Mouse (Mus musculus): Measurements from ENCODE around the gene Vwa5b1. TPM values are rescaled to one million over a fixed set of nuclear protein-coding genes. Genes with fewer than 3 reads are reported as not detected.

Gene Vwa5b1
- polyA plus RNA-seq, 1 experiment from 2014 or later = 0.23 TPM

GRCm38 (mm10) chr4:138548124-138548561 lies 87.5 kb downstream of the Vwa5b1 start:
- Histone ChIP-seq H3K4me3 (no peak overlapping the region), H3K9ac (no peak overlapping the region), H3K27ac (no peak overlapping the region), H3K4me2 (replicated peaks) (no peak overlapping the region), H3K4me1 (no peaks in the 10 kb centered on the region), H3K36me3 (no peaks in the 10 kb centered on the region), H3K27me3 (peaks cover 15% of the 10 kb centered on the region), H3K9me3 (no peaks in the 10 kb centered on the region)
- 20% methylated on average over 10 of the region's 10 CpGs for WGBS
- ATAC-seq (ENCODE audit: insufficient number of reproducible peaks, insufficient read depth, low FRiP score, low TSS enrichment) = no peak

DNA sequence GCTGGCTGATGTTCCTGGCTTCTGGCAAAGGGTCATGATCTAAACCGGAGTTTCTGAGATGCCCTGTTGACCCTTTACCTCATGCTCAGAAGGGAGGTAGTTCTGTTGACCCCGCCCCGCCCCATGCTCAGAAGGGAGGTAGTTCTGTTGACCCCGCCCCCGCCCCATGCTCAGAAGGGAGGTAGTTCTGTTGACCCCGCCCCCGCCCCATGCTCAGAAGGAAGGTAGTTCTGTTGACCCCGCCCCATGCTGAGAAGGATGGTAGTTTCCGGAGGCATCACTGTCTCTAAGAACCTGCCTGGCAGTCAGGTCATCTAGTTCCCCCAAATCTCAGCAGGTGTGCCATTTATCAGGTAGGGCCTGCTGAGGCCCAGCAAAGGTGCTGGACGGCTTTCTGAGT lies 88.1 kb downstream of the Vwa5b1 start:
- Histone ChIP-seq H3K4me1 (no peaks in the 10 kb centered on the region), H3K4me2 (replicated peaks) (no peak overlapping the region), H3K27ac (no peak overlapping the region), H3K27me3 (peaks cover 11% of the 10 kb centered on the region), H3K36me3 (no peaks in the 10 kb centered on the region), H3K4me3 (no peak overlapping the region), H3K9ac (no peak overlapping the region), H3K9me3 (no peaks in the 10 kb centered on the region)
- no peak for ATAC-seq (ENCODE audit: insufficient number of reproducible peaks, insufficient read depth, low FRiP score, low TSS enrichment)
- WGBS = 22% methylated on average over 10 of the region's 10 CpGs

- H3K27me3 ChIP-seq = peaks cover 11% of the 10 kb centered on the region
- 58% methylated on average over 6 of the region's 6 CpGs for WGBS
These were observed 88.6 kb downstream of the Vwa5b1 start for GRCm38 (mm10) chr4:138547041-138547440.

DNA sequence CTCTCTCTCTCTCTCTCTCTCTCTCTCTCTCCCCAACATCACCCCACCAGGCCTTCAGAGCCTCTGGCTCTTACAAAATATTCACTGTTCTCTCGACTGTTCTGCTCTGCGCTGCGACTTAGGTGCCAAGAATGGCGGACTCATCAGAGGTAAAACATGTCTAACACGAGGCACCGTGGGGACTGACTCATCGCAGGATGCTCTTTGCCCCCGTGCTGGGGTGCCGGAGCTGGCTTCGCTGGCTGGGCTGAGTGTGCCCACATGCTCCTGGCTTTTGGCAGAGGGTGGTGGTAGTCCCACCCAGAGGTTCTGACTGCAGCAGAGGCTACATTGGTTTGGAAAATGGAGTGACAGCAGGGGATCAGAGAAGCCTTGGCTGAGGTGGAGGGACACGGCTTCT lies 89.4 kb downstream of the Vwa5b1 start:
- peaks cover 11% of the 10 kb centered on the region for H3K27me3 ChIP-seq
- H3K4me2 ChIP-seq (replicated peaks) = no peak overlapping the region
- no peaks in the 10 kb centered on the region for H3K4me1 ChIP-seq
- H3K4me3 ChIP-seq = no peak overlapping the region
- no peak overlapping the region for H3K9ac ChIP-seq
- no peaks in the 10 kb centered on the region for H3K36me3 ChIP-seq
- ATAC-seq (ENCODE audit: insufficient number of reproducible peaks, insufficient read depth, low FRiP score, low TSS enrichment) = no peak
- no peaks in the 10 kb centered on the region for H3K9me3 ChIP-seq
- WGBS = 79% methylated on average over 11 of the region's 11 CpGs
- no peak overlapping the region for H3K27ac ChIP-seq

More at GRCm38 (mm10) chr4:138547041-138547440, 88.6 kb downstream of the Vwa5b1 start:
- Histone ChIP-seq H3K36me3 (no peaks in the 10 kb centered on the region), H3K9ac (no peak overlapping the region), H3K27ac (no peak overlapping the region), H3K9me3 (no peaks in the 10 kb centered on the region), H3K4me1 (no peaks in the 10 kb centered on the region), H3K4me2 (replicated peaks) (no peak overlapping the region), H3K4me3 (no peak overlapping the region)
- no peak for ATAC-seq (ENCODE audit: insufficient number of reproducible peaks, insufficient read depth, low FRiP score, low TSS enrichment)

DNA sequence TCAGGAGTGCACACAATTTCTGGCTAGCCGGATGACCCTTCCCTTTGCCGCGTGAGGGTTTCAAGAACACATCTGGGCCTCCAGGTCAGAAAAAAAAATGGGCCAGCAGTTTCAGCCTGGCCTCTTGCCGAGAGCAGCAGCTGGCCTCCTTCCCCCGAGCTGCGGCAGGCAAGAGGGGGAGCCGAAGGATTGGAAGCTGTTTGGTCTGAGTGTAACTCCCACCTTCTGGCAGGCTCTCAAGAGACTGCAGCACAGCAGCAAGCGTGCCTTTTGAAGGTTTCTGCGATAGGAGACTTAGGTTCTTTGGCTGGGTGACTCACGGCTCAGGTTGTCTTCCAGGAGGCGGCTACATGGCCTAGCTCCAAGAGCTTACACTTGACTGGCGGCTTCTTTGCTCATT lies 92.5 kb downstream of the Vwa5b1 start:
- ATAC-seq (ENCODE audit: insufficient number of reproducible peaks, insufficient read depth, low FRiP score, low TSS enrichment) = no peak
- H3K4me2 ChIP-seq (replicated peaks) = no peak overlapping the region
- WGBS = 58% methylated on average over 12 of the region's 12 CpGs

DNA sequence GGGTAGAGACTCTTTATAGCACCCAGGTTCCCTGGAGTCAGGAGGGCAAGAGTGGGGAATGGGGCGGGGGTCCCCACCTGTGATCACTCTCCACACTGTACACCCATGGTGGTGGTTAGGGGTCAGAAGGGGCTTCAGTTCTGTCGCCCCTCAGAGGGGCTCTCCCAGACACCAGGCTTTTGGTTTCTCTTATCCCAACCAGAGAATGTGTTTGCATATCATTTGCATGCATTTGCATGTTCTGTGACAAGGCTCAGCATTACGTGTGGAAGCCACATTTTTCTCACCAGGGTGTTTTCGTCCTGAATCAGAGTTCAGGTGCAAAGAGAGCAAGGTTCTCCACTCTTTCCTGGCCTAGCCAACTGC lies 97.6 kb downstream of the Vwa5b1 start:
- peaks cover 4% of the 10 kb centered on the region; the same call in 1 of the 2 replicates for H3K9me3 ChIP-seq
- ATAC-seq (ENCODE audit: insufficient number of reproducible peaks, insufficient read depth, low FRiP score, low TSS enrichment) = no peak
- H3K36me3 ChIP-seq = no peaks in the 10 kb centered on the region
- 61% methylated on average over 4 of the region's 4 CpGs for WGBS
- no peaks in the 10 kb centered on the region for H3K4me1 ChIP-seq
- H3K4me2 ChIP-seq (replicated peaks) = no peak overlapping the region
- H3K27ac ChIP-seq = no peak overlapping the region
- no peak overlapping the region for H3K9ac ChIP-seq
- no peak overlapping the region for H3K4me3 ChIP-seq
- H3K27me3 ChIP-seq = no peaks in the 10 kb centered on the region

More for the DNA sequence above, 92.5 kb downstream of the Vwa5b1 start:
- no peak overlapping the region for H3K9ac ChIP-seq
- H3K27ac ChIP-seq = no peak overlapping the region
- no peaks in the 10 kb centered on the region for H3K36me3 ChIP-seq
- no peaks in the 10 kb centered on the region for H3K9me3 ChIP-seq
- no peak overlapping the region for H3K4me3 ChIP-seq
- peaks cover 3% of the 10 kb centered on the region; the same call in 1 of the 2 replicates for H3K27me3 ChIP-seq
- H3K4me1 ChIP-seq = no peaks in the 10 kb centered on the region

DNA sequence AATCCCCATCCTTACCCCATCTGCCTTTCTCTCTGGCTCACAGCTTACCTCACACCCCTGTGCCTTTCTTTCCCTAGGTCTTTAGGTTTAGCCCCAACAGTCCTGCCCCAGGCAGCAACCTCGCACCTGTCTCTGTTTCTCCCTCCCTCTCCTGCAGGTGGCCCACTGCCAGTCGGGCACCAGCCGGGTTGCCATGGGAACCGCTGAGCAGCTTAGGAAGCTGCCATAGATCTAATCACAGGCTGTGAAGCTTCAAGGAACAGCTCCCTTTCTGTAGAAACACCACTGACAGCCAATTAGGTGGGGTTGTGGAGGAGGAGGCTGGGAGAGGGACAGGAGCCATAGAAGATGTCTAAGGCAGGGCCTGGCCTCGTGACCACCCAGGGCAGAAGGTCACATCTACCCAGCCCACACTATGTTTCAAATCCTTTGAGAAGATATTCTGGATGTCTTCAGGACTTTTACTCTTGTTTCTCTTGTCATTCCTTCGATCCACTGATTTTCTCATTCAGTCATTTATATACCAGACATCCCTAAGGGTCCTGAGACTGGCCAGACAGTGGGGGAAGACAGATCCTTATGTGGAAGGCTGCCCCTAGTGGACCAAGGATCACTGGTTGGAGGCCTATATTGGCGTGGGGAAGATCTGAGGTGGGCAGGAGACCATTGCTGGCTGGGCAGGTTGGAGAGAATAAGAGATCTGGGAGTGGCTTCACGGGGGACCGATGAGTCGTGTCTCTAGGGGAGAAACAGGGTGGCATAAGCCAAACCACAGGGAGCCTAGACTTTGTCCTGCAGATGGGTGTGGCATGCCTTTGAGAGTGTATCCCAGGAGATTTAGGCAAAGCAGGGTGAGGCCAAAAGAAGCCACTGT lies 98.2 kb downstream of the Vwa5b1 start:
- Histone ChIP-seq H3K9me3 (peaks cover 4% of the 10 kb centered on the region; the same call in 1 of the 2 replicates), H3K4me1 (no peaks in the 10 kb centered on the region), H3K27ac (no peak overlapping the region), H3K9ac (no peak overlapping the region), H3K4me2 (replicated peaks) (no peak overlapping the region), H3K27me3 (no peaks in the 10 kb centered on the region), H3K4me3 (no peak overlapping the region), H3K36me3 (no peaks in the 10 kb centered on the region)
- ATAC-seq (ENCODE audit: insufficient number of reproducible peaks, insufficient read depth, low FRiP score, low TSS enrichment) = no peak
- WGBS = 32% methylated on average over 10 of the region's 10 CpGs

- no peak overlapping the region for H3K27ac ChIP-seq
These were observed 100.1 kb downstream of the Vwa5b1 start for GRCm38 (mm10) chr4:138535610-138536009.

DNA sequence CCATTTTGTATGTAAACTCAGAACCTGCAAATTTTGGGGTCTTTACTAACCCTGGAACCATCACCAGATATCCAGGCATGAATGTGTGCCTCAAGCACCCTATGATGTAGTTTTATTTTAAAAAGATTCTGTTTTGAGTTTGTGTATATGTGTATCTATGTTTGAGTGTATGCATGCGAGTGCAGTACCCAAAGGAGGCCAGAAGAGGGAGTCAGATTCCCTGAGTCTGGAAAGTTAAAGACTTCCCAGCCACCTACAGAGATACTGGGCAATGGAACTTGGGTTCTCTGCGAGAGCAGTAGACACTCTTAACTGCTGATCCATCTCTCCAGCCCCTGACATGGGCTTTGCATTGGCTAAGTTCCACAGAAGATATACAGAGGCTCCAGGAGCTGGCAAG lies 101.8 kb downstream of the Vwa5b1 start:
- Histone ChIP-seq H3K36me3 (no peaks in the 10 kb centered on the region), H3K4me3 (no peak overlapping the region), H3K27me3 (no peaks in the 10 kb centered on the region), H3K4me2 (replicated peaks) (no peak overlapping the region), H3K9me3 (peaks cover 4% of the 10 kb centered on the region; the same call in 1 of the 2 replicates), H3K27ac (no peak overlapping the region), H3K4me1 (no peaks in the 10 kb centered on the region), H3K9ac (no peak overlapping the region)
- 87% methylated on average over 2 of the region's 2 CpGs for WGBS
- ATAC-seq (ENCODE audit: insufficient number of reproducible peaks, insufficient read depth, low FRiP score, low TSS enrichment) = no peak

More at GRCm38 (mm10) chr4:138535610-138536009, 100.1 kb downstream of the Vwa5b1 start:
- WGBS = 82% methylated on average over 12 of the region's 12 CpGs
- no peak for ATAC-seq (ENCODE audit: insufficient number of reproducible peaks, insufficient read depth, low FRiP score, low TSS enrichment)
- Histone ChIP-seq H3K4me3 (no peak overlapping the region), H3K9me3 (peaks cover 4% of the 10 kb centered on the region; the same call in 1 of the 2 replicates), H3K36me3 (no peaks in the 10 kb centered on the region), H3K4me2 (replicated peaks) (no peak overlapping the region), H3K27me3 (no peaks in the 10 kb centered on the region), H3K9ac (no peak overlapping the region), H3K4me1 (no peaks in the 10 kb centered on the region)

DNA sequence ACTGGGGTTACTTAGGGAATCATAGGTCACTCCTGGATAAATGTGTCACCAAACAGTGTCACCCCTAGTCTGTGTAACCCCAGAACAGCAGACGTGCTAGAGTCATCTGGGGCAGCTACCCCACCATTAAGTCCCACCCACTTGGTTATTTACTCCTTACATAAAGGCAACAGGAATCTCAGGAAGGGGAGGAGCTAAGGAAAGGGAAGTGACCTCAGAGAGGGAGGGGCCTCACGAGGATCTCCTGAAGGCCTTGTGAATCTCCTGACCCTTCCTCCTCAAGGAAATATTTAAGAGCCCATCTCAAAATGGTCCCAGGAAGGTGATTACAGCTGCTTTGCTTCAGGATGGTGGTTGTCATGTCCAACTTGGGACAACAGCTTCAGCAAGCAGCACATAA lies 103.9 kb downstream of the Vwa5b1 start:
- H3K4me2 ChIP-seq (replicated peaks) = no peak overlapping the region
- WGBS = 81% methylated on average over 2 of the region's 2 CpGs
- peaks cover 4% of the 10 kb centered on the region; the same call in 1 of the 2 replicates for H3K9me3 ChIP-seq
- H3K27me3 ChIP-seq = no peaks in the 10 kb centered on the region
- H3K27ac ChIP-seq = no peak overlapping the region
- H3K9ac ChIP-seq = no peak overlapping the region
- ATAC-seq (ENCODE audit: insufficient number of reproducible peaks, insufficient read depth, low FRiP score, low TSS enrichment) = no peak
- H3K4me3 ChIP-seq = no peak overlapping the region
- no peaks in the 10 kb centered on the region for H3K4me1 ChIP-seq
- no peaks in the 10 kb centered on the region for H3K36me3 ChIP-seq

DNA sequence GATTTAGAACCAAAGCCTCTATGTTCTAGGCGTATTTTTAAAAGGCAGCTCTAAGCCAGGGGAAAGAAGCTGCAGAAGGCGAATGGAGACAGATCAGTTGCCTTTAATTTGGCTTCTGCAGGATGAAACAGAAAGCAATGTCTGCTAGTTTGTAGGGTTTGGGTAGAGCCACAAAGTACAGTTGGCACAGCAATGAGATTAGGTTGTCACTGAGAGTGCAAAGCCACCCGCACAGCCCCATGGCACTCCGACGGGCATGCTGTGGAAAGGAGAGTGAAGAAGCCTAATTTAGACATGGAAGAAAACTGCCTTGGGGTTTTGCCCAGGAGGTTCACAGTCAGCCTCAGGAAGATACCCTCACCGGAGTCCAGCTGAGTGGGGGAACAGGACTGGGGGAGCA lies 105.7 kb downstream of the Vwa5b1 start:
- no peak for ATAC-seq (ENCODE audit: insufficient number of reproducible peaks, insufficient read depth, low FRiP score, low TSS enrichment)
- Histone ChIP-seq H3K9ac (no peak overlapping the region), H3K4me2 (replicated peaks) (no peak overlapping the region), H3K36me3 (no peaks in the 10 kb centered on the region), H3K27me3 (no peaks in the 10 kb centered on the region), H3K27ac (no peak overlapping the region), H3K4me1 (no peaks in the 10 kb centered on the region), H3K9me3 (peaks cover 4% of the 10 kb centered on the region; the same call in 1 of the 2 replicates), H3K4me3 (no peak overlapping the region)
- 86% methylated on average over 6 of the region's 6 CpGs for WGBS

GRCm38 (mm10) chr4:138525684-138526083 lies 110.0 kb downstream of the Vwa5b1 start:
- no peak overlapping the region for H3K27ac ChIP-seq
- WGBS = 74% methylated on average over 4 of the region's 4 CpGs
- no peak overlapping the region for H3K4me2 ChIP-seq (replicated peaks)
- H3K36me3 ChIP-seq = no peaks in the 10 kb centered on the region
- H3K4me1 ChIP-seq = peaks cover 5% of the 10 kb centered on the region; the same call in 1 of the 2 replicates
- no peaks in the 10 kb centered on the region for H3K9me3 ChIP-seq
- ATAC-seq (ENCODE audit: insufficient number of reproducible peaks, insufficient read depth, low FRiP score, low TSS enrichment) = no peak
- H3K4me3 ChIP-seq = no peak overlapping the region
- no peak overlapping the region for H3K9ac ChIP-seq
- H3K27me3 ChIP-seq = no peaks in the 10 kb centered on the region
